In genomic region chr2:70259357-70260000, GRCm38 (mm10) we compare ENCODE assay signal across 9 mouse cellular contexts.
DNase-seq lines count a peak whose midpoint lies in the region; ATAC-seq and TF ChIP-seq lines count a peak whose summit lies in the region.
"Had no signal": no experiment of that assay in that cellular context is flagged by ENCODE, and none has a peak within 500 bp of the region (broad histone marks: within the 10 kb centered on the region; RNA-seq: fewer than 3 reads in every experiment).

No protein-coding gene starts in this region.

- peak; percentile 66 for DNase-seq in heart, postnatal 0 days (ENCODE audit: low spot score)
- DNase-seq in heart, adult 8-10 months (ENCODE audit: low spot score), result no peak
- DNase-seq in 3134 (ENCODE audit: extremely low read depth, insufficient read length, low spot score), result peak; percentile 20
- DNase-seq in adrenal gland, postnatal 10 days, result peak; percentile 13
- DNase-seq in spleen, adult 18-20 months, result no peak

- no peak for TF ChIP-seq EP300 in heart, postnatal 0 days (IDR thresholded peaks at IDR 0.05; ENCODE audit: low read depth)

- H3K36me3 ChIP-seq in heart, postnatal 0 days (replicated peaks; ENCODE audit: control insufficient read depth, insufficient read depth, low read length), result no peaks in the 10 kb centered on the region
- no peaks in the 10 kb centered on the region for H3K36me3 ChIP-seq in hindbrain, embryonic 16.5 days (ENCODE audit: control insufficient read depth, insufficient read depth, low read length)
- no peaks in the 10 kb centered on the region for H3K36me3 ChIP-seq in intestine, embryonic 16.5 days (ENCODE audit: control insufficient read depth, insufficient read depth, low read length)
- H3K36me3 ChIP-seq: lung, embryonic 15.5 days had no signal

- no peak overlapping the region for H3K27ac ChIP-seq in heart, postnatal 0 days (ENCODE audit: low read depth)
- H3K27ac ChIP-seq in hindbrain, embryonic 16.5 days (ENCODE audit: low read depth, low read length), result no peak overlapping the region
- H3K27ac ChIP-seq in olfactory bulb, adult 2 months (ENCODE audit: insufficient read depth, low read depth, low read length), result 0 out of 2 replicates have a peak overlapping the region, but pooled peaks have one; percentile 26
- H3K27ac ChIP-seq in intestine, embryonic 16.5 days (ENCODE audit: low read length), result no peak overlapping the region
- H3K27ac ChIP-seq: lung, embryonic 15.5 days had no signal

- H3K9ac ChIP-seq in heart, postnatal 0 days (replicated peaks; ENCODE audit: low read depth, low read length), result no peak overlapping the region
- 0 out of 2 replicates have a peak overlapping the region, but pooled peaks have one; percentile 17 for H3K9ac ChIP-seq in hindbrain, embryonic 16.5 days (ENCODE audit: low read depth, low read length)
- H3K9ac ChIP-seq in intestine, embryonic 16.5 days (ENCODE audit: low read depth, low read length), result no peak overlapping the region
- H3K9ac ChIP-seq: lung, embryonic 15.5 days had no signal

- TF ChIP-seq POLR2A in olfactory bulb, adult 2 months (IDR thresholded peaks at IDR 0.05; ENCODE audit: insufficient read depth, low read depth, low read length), result no peak

- ATAC-seq in heart, postnatal 0 days (ENCODE audit: insufficient read depth, low read depth), result no peak; the same call in 1 of the 2 replicates
- peak; percentile 69 for ATAC-seq in hindbrain, embryonic 16.5 days
- no peak for ATAC-seq in intestine, embryonic 16.5 days

- 20% methylated on average over 8 of the region's 8 CpGs for WGBS in heart, postnatal 0 days
- 24% methylated on average over 8 of the region's 8 CpGs for WGBS in hindbrain, embryonic 16.5 days
- WGBS in olfactory bulb, adult 2 months, result 7% methylated on average over 8 of the region's 8 CpGs
- 16% methylated on average over 8 of the region's 8 CpGs for WGBS in intestine, embryonic 16.5 days

- H3K4me1 ChIP-seq in heart, postnatal 0 days (ENCODE audit: control insufficient read depth, insufficient read depth), result no peaks in the 10 kb centered on the region
- peaks cover 23% of the 10 kb centered on the region for H3K4me1 ChIP-seq in hindbrain, embryonic 16.5 days (ENCODE audit: control insufficient read depth, insufficient read depth, low read depth, low read length)
- H3K4me1 ChIP-seq in olfactory bulb, adult 2 months (ENCODE audit: control insufficient read depth, insufficient read depth, low read length), result peaks cover 13% of the 10 kb centered on the region
- H3K4me1 ChIP-seq in intestine, embryonic 16.5 days (ENCODE audit: control insufficient read depth, insufficient read depth, low read length), result peaks cover 6% of the 10 kb centered on the region

- H3K4me2 ChIP-seq in heart, postnatal 0 days (ENCODE audit: low read depth, low read length), result no peak overlapping the region
- peak overlapping the region; percentile 20; the same call in 1 of the 2 replicates for H3K4me2 ChIP-seq in hindbrain, embryonic 16.5 days (ENCODE audit: low read length)
- H3K4me2 ChIP-seq in intestine, embryonic 16.5 days (ENCODE audit: low read depth, low read length), result no peak overlapping the region
- H3K4me2 ChIP-seq: lung, embryonic 15.5 days had no signal

- TF ChIP-seq CTCF in heart, postnatal 0 days (IDR thresholded peaks at IDR 0.05; ENCODE audit: low read depth), result peak; percentile 59
- TF ChIP-seq CTCF in olfactory bulb, adult 2 months (IDR thresholded peaks at IDR 0.05; ENCODE audit: insufficient read depth, low read depth, low read length), result no peak

- H3K9me3 ChIP-seq in heart, postnatal 0 days (replicated peaks; ENCODE audit: control insufficient read depth, low read length), result no peaks in the 10 kb centered on the region
- H3K9me3 ChIP-seq in hindbrain, embryonic 16.5 days (ENCODE audit: control insufficient read depth, low read length), result no peaks in the 10 kb centered on the region
- H3K9me3 ChIP-seq in intestine, embryonic 16.5 days (ENCODE audit: control insufficient read depth, low read length), result no peaks in the 10 kb centered on the region
- H3K9me3 ChIP-seq: lung, embryonic 15.5 days had no signal

- no peaks in the 10 kb centered on the region for H3K27me3 ChIP-seq in heart, postnatal 0 days (ENCODE audit: control insufficient read depth, insufficient read depth, low read length)
- no peaks in the 10 kb centered on the region for H3K27me3 ChIP-seq in hindbrain, embryonic 16.5 days (replicated peaks; ENCODE audit: control insufficient read depth, insufficient read depth, low read length)
- no peaks in the 10 kb centered on the region for H3K27me3 ChIP-seq in intestine, embryonic 16.5 days (replicated peaks; ENCODE audit: control insufficient read depth, insufficient read depth, low read length)
- H3K27me3 ChIP-seq: lung, embryonic 15.5 days had no signal

- H3K4me3 ChIP-seq in heart, postnatal 0 days (ENCODE audit: low read depth, low read length), result no peak overlapping the region
- no peak overlapping the region for H3K4me3 ChIP-seq in hindbrain, embryonic 16.5 days (ENCODE audit: low read length)
- no peak overlapping the region for H3K4me3 ChIP-seq in olfactory bulb, adult 2 months (ENCODE audit: insufficient read depth, low read depth, low read length)
- H3K4me3 ChIP-seq in intestine, embryonic 16.5 days (ENCODE audit: low read length), result no peak overlapping the region
- H3K4me3 ChIP-seq: lung, embryonic 15.5 days had no signal

Comparison
In these comparisons a context has a peak if more than half of its experiments do, and no peak if none do; other contexts are left out.
1. DNase-seq: peak in heart, postnatal 0 days (single experiment), 3134 (single experiment) and adrenal gland, postnatal 10 days (single experiment); none in heart, adult 8-10 months (single experiment) and spleen, adult 18-20 months (0 of 2).